Mouse (Mus musculus) embryonic facial prominence, embryonic 11.5 days (tissue): ENCODE measurements at regions not wholly inside any gene's neighbourhood (a gene's known extent, or its start where the extent isn't known, plus 50 kb on each side); places are given as distances from the start of the nearest gene placed in this dataset.

Source experiments
- ATAC-seq: fragments of 200-750 bp; cut with Nextera tagmentation; replicated peaks from 2 replicates; pipeline ENCODE4 v1.8.0; 2017; ENCODE audit warnings: low read depth; ENCODE audit not compliant: insufficient number of reproducible peaks, low FRiP score, low TSS enrichment
- DNase-seq: peaks from one replicate; pipeline ENCODE4 v3.0.0-alpha.2; 2015; ENCODE audit warnings: low spot score
- H3K27ac ChIP-seq: fragments of 300-500 bp; sonication (generic); replicated peaks from 2 replicates; pipeline ENCODE4 v1.5.1; 2014; ENCODE audit warnings: mild to moderate bottlenecking, low read depth, low read length, control low read depth
- H3K27me3 ChIP-seq: fragments of 300-500 bp; sonication (generic); 2 replicates; pipeline ENCODE4 v1.6.1; 2014; ENCODE audit warnings: mild to moderate bottlenecking, low read length, moderate library complexity, mixed read lengths; ENCODE audit not compliant: control insufficient read depth, insufficient read depth
- H3K36me3 ChIP-seq: fragments of 300-500 bp; sonication (generic); replicated peaks from 2 replicates; pipeline ENCODE4 v1.6.1; 2014; ENCODE audit warnings: low read depth, mild to moderate bottlenecking, low read length, moderate library complexity, mixed read lengths; ENCODE audit not compliant: control insufficient read depth, insufficient read depth
- H3K4me1 ChIP-seq: fragments of 300-500 bp; sonication (generic); 2 replicates; pipeline ENCODE4 v1.6.1; 2014; ENCODE audit warnings: low read length, mixed read lengths; ENCODE audit not compliant: control insufficient read depth, insufficient read depth
- H3K4me2 ChIP-seq: fragments of 300-500 bp; sonication (generic); 2 replicates; pipeline ENCODE4 v1.6.1; 2014; ENCODE audit warnings: low read depth, mild to moderate bottlenecking, control low read depth, low read length, moderate library complexity
- H3K4me3 ChIP-seq: fragments of 300-500 bp; sonication (generic); 2 replicates; pipeline ENCODE4 v1.5.1; 2014; ENCODE audit warnings: low read depth, low read length, control low read depth
- H3K9ac ChIP-seq: fragments of 300-500 bp; sonication (generic); replicated peaks from 2 replicates; pipeline ENCODE4 v1.6.1; 2014; ENCODE audit warnings: mild to moderate bottlenecking, control low read depth, low read length
- H3K9me3 ChIP-seq: fragments of 300-500 bp; sonication (generic); replicated peaks from 2 replicates; pipeline ENCODE4 v1.6.1; 2016; ENCODE audit warnings: mild to moderate bottlenecking, low read length, inconsistent platforms, mixed read lengths; ENCODE audit not compliant: control insufficient read depth
- WGBS: fragments of 180-500 bp; shearing (Covaris S2); extraction: QIAGEN DNeasy Blood & Tissue Kit; methylation state at CpG from one replicate; pipeline ENCODE4 v1.1.7; 2014; 5-methylcytosine and 5-hydroxymethylcytosine counted together

GRCm38 (mm10) chr1:13989360-13989759, 2103.8 kb downstream of the 4930444P10Rik start:
- 69% methylated on average over 3 of the region's 3 CpGs for WGBS
- DNase-seq (no peak), ATAC-seq (no peak)
- Histone ChIP-seq H3K9me3 (no peaks in the 10 kb centered on the region), H3K4me2 (no peak overlapping the region), H3K9ac (no peak overlapping the region), H3K4me1 (no peaks in the 10 kb centered on the region), H3K36me3 (no peaks in the 10 kb centered on the region), H3K27me3 (no peaks in the 10 kb centered on the region), H3K27ac (no peak overlapping the region), H3K4me3 (no peak overlapping the region)

- Histone ChIP-seq H3K4me1 (no peaks in the 10 kb centered on the region), H3K9ac (no peak overlapping the region), H3K27ac (no peak overlapping the region), H3K27me3 (no peaks in the 10 kb centered on the region), H3K36me3 (no peaks in the 10 kb centered on the region), H3K4me3 (no peak overlapping the region), H3K4me2 (no peak overlapping the region), H3K9me3 (no peaks in the 10 kb centered on the region)
- ATAC-seq (no peak), DNase-seq (no peak)
- WGBS, result 84% methylated on average over 2 of the region's 2 CpGs
Observed at GRCm38 (mm10) chr1:13984833-13985232, 2108.3 kb downstream of the 4930444P10Rik start.

- H3K4me1 ChIP-seq, result no peaks in the 10 kb centered on the region
- no peak for ATAC-seq
- no peak overlapping the region for H3K4me2 ChIP-seq
- H3K36me3 ChIP-seq, result no peaks in the 10 kb centered on the region
- no peak overlapping the region for H3K4me3 ChIP-seq
- no peak overlapping the region for H3K9ac ChIP-seq
- H3K27me3 ChIP-seq, result no peaks in the 10 kb centered on the region
- 86% methylated on average over 6 of the region's 6 CpGs for WGBS
- H3K9me3 ChIP-seq, result no peaks in the 10 kb centered on the region
- no peak overlapping the region for H3K27ac ChIP-seq
- no peak for DNase-seq
Observed at GRCm38 (mm10) chr1:13980273-13980672, 2112.9 kb downstream of the 4930444P10Rik start.

- DNase-seq, result no peak
- Histone ChIP-seq H3K4me3 (no peak overlapping the region), H3K9ac (no peak overlapping the region), H3K36me3 (no peaks in the 10 kb centered on the region), H3K9me3 (no peaks in the 10 kb centered on the region), H3K4me1 (no peaks in the 10 kb centered on the region), H3K4me2 (no peak overlapping the region), H3K27me3 (no peaks in the 10 kb centered on the region), H3K27ac (no peak overlapping the region)
- 91% methylated on average over 3 of the region's 3 CpGs for WGBS
- ATAC-seq, result no peak
Observed at GRCm38 (mm10) chr1:13978640-13979039, 2114.5 kb downstream of the 4930444P10Rik start.

DNA sequence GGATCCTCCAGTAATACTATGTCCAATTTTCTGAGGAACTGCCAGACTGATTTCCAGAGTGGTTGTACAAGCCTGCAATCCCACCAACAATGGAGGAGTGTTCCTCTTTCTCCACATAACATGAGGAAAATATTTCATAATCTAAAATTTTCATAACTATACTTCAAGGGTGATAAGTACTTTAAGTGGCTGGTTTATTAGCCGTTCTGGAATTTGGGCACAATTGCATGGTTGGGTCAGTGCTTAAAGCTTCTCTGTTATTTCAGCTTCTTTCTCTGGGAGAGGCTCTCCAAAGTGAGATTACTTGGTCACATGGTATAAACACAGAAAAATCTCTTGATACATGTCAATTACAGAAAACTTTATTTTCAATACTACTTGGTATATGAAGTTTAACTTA, 2115.9 kb downstream of the 4930444P10Rik start:
- DNase-seq (no peak), ATAC-seq (no peak)
- no peak overlapping the region for H3K4me2 ChIP-seq
- no peak overlapping the region for H3K27ac ChIP-seq
- H3K27me3 ChIP-seq, result no peaks in the 10 kb centered on the region
- no peaks in the 10 kb centered on the region for H3K9me3 ChIP-seq
- H3K36me3 ChIP-seq, result no peaks in the 10 kb centered on the region
- no peak overlapping the region for H3K4me3 ChIP-seq
- H3K9ac ChIP-seq, result no peak overlapping the region
- no peaks in the 10 kb centered on the region for H3K4me1 ChIP-seq
- 89% methylated on average over 1 of the region's 1 CpGs for WGBS

DNA sequence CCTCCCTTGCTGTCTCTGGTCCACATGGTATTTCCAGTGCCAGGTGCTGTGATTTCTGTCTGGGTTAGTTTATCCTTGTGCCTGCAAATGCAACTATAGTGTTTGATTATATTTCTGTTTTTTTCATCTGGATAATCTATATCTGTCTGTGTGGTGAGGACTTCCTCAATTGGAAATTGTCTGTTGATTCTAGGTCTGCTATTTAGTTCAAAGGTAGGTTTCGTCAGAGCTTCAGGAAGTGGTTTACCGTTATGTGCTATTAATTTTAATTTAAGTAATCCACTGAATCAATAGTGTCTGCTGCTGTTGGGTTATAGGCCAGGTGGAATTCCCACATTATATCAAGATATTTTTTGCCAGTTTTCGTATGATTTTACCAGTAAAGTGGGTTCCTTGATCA, 2143.9 kb downstream of the 4930444P10Rik start:
- no peaks in the 10 kb centered on the region for H3K9me3 ChIP-seq
- H3K9ac ChIP-seq, result no peak overlapping the region
- H3K4me3 ChIP-seq, result no peak overlapping the region
- ATAC-seq, result no peak
- no peak overlapping the region for H3K4me2 ChIP-seq
- no peak overlapping the region for H3K27ac ChIP-seq
- no peaks in the 10 kb centered on the region for H3K4me1 ChIP-seq
- 82% methylated on average over 3 of the region's 3 CpGs for WGBS
- H3K36me3 ChIP-seq, result no peaks in the 10 kb centered on the region
- no peak for DNase-seq
- H3K27me3 ChIP-seq, result no peaks in the 10 kb centered on the region

DNA sequence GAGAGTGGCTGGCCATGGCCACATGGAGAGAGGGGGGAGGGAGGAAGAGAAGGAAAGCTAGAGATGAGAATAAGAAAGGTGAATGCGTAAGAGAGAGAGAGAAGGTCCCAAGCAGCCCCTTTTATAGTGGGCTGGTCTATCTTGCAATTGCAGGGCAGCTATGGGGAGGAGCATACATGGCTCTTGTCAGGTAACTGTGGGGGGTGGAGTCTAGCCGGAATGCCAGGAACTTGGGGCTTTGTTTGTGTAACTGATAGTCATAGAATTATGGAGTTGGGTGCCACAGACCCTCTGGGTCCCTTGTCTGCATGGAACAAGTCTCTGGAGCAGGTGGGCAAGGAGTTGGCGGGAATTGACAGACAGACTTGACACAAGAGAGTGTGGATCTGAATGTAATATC, 2151.8 kb downstream of the 4930444P10Rik start:
- no peak for DNase-seq
- no peaks in the 10 kb centered on the region for H3K4me1 ChIP-seq

GRCm38 (mm10) chr1:13938344-13938743, 2154.8 kb downstream of the 4930444P10Rik start:
- no peaks in the 10 kb centered on the region for H3K27me3 ChIP-seq
- no peak overlapping the region for H3K4me2 ChIP-seq
- no peak overlapping the region for H3K9ac ChIP-seq
- no peak overlapping the region for H3K4me3 ChIP-seq
- H3K9me3 ChIP-seq, result no peaks in the 10 kb centered on the region
- no peak for DNase-seq
- H3K4me1 ChIP-seq, result no peaks in the 10 kb centered on the region
- no peak for ATAC-seq
- no peaks in the 10 kb centered on the region for H3K36me3 ChIP-seq
- H3K27ac ChIP-seq, result no peak overlapping the region

More for the DNA sequence above, 2151.8 kb downstream of the 4930444P10Rik start:
- Histone ChIP-seq H3K36me3 (no peaks in the 10 kb centered on the region), H3K27ac (no peak overlapping the region), H3K9me3 (no peaks in the 10 kb centered on the region), H3K4me2 (no peak overlapping the region), H3K4me3 (no peak overlapping the region), H3K27me3 (no peaks in the 10 kb centered on the region), H3K9ac (no peak overlapping the region)
- ATAC-seq, result no peak
- WGBS, result 92% methylated on average over 3 of the region's 3 CpGs
